Mouse (Mus musculus) bone marrow, adult 2 months (tissue): Measurements from ENCODE around the gene Pdzd3. TPM values are rescaled to one million over a fixed set of nuclear protein-coding genes. Genes with fewer than 3 reads are reported as not detected.

Source experiments
- H3K27ac ChIP-seq: fragments of 200-500 bp; 2 replicates; pipeline ENCODE4 v1.5.1; 2012; ENCODE audit warnings: low read depth, mild to moderate bottlenecking, control low read depth, inconsistent platforms, low read length; ENCODE audit not compliant: control insufficient read depth, poor library complexity, insufficient read depth
- H3K4me1 ChIP-seq: fragments of 200-500 bp; 2 replicates; pipeline ENCODE4 v1.6.1; 2011; ENCODE audit warnings: low read length; ENCODE audit not compliant: control insufficient read depth, insufficient read depth
- H3K4me3 ChIP-seq: fragments of 200-500 bp; replicated peaks from 2 replicates; pipeline ENCODE3; 2011; ENCODE audit warnings: mild to moderate bottlenecking, low read depth, low read length, control low read depth; ENCODE audit not compliant: control insufficient read depth
- CTCF ChIP-seq: fragments of 200-500 bp; IDR thresholded peaks from 2 replicates; pipeline ENCODE4 v1.5.1; 2011; ENCODE audit warnings: low read length, control low read depth; ENCODE audit not compliant: control insufficient read depth, insufficient read depth
- POLR2A ChIP-seq: fragments of 200-500 bp; IDR thresholded peaks from 2 replicates; pipeline ENCODE4 v1.6.1; 2011; ENCODE audit warnings: low read depth, mild to moderate bottlenecking, control low read depth, low read length, borderline replicate concordance; ENCODE audit not compliant: control insufficient read depth
- WGBS: fragments of 180-500 bp; shearing (Covaris S2); methylation state at CpG from one replicate; pipeline ENCODE4 v1.1.7; 2018; 5-methylcytosine and 5-hydroxymethylcytosine counted together
- polyA plus RNA-seq: library from polyadenylated mRNA; stranded (reverse); fragments of >200 nt; gene quantifications from 2 replicates; pipeline ENCODE4 v1.2.4, GENCODE M21; 2011; ENCODE audit warnings: low replicate concordance; ENCODE audit not compliant: missing spikeins, insufficient read depth, insufficient read length

The Pdzd3 gene
- polyA plus RNA-seq, 1 experiment: 7.3 TPM

DNA sequence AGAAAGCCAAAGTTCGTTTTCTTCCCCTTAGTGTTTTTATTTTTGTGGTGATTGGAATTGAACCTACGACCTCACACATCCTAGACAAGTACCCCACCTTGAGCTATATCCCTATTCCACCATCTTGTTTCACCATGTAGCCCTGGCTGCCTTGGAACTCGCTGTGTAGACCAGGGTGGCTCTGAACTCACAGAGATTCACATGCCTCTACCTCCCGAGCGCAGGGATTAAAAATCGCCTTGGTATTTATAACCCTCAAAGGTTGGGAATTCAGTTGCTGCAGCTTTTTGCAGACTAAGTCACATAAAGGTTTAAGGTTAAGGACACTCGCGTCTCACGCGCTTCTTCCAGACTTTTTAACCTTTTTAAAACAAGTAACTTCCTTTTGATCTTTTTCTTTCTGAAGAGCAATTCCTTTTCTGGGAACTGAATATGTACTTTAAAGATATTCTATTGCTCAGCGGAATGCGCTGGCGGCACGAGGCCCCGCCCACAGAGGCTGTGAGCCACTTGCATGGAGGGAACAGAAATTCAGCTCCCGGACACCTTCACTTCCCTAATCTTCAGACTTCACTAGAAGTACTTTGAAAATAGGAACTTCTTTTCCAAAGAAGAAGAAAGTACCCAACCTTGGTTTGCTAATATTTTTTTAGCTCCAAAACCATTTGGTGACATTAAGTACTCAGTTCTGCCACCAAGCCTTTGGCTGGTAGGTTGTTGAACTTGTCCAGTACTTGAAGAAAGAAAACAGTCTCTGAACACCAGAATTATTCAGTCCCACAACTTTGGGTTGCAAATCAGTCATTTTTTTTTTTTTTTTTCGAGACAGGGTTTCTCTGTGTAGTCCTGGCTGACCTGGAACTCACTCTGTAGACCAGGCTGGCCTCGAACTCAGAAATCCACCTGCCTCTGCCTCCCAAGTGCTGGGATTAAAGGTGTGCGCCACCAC is 16.5 kb downstream of the Pdzd3 start:
- H3K4me3 ChIP-seq: peak overlapping the region; percentile 58
- TF ChIP-seq POLR2A (no peak), CTCF (no peak)
- WGBS: 9% methylated on average over 19 of the region's 19 CpGs
- H3K27ac ChIP-seq: peak overlapping the region; percentile 95
- peaks cover 5% of the 10 kb centered on the region; the same call in 1 of the 2 replicates for H3K4me1 ChIP-seq

GRCm38 (mm10) chr9:44233802-44234478 is 17.3 kb downstream of the Pdzd3 start, which contains the start of gene Cbl:
Gene Cbl, minus strand, starts transcription at chr9:44234049.
- peaks cover 5% of the 10 kb centered on the region; the same call in 1 of the 2 replicates for H3K4me1 ChIP-seq
- H3K4me3 ChIP-seq: peak within 1 kb of the TSS; percentile 99
- TF ChIP-seq POLR2A: peak; percentile 47
- TF ChIP-seq CTCF: peak; percentile 95
- WGBS: under 1% methylated on average over 76 of the region's 76 CpGs
- peak within 1 kb of the TSS; percentile 95 for H3K27ac ChIP-seq

- under 1% methylated on average over 39 of the region's 40 CpGs for WGBS
- TF ChIP-seq CTCF (no peak), POLR2A (no peak)
- H3K4me1 ChIP-seq: peaks cover 5% of the 10 kb centered on the region; the same call in 1 of the 2 replicates
- peak overlapping the region; percentile 95 for H3K27ac ChIP-seq
- peak overlapping the region; percentile 99 for H3K4me3 ChIP-seq
Measured at GRCm38 (mm10) chr9:44233021-44233801, 18.1 kb downstream of the Pdzd3 start.

DNA sequence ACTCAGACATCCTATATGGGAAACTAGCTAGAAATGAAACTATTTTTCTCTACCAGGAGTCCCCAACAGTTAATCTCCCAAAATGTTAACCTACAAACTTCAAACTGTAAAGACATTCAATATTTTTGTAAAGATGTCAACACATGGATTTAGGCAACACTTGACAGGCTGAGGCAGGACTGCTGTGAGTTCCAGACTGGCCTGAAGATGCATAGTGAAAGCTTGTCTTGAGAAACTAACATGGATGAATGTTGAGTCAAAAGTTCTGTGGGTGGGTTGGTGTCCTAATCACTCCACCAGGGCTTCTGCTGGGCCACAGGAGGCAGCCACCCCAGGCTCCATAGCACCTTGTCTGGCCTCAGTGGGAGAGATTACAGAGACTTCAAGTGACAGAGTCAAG is 19.7 kb downstream of the Pdzd3 start:
- Histone ChIP-seq H3K27ac (peak overlapping the region; percentile 76), H3K4me3 (peak overlapping the region; percentile 29), H3K4me1 (peaks cover 5% of the 10 kb centered on the region; the same call in 1 of the 2 replicates)
- TF ChIP-seq POLR2A (no peak), CTCF (no peak)

DNA sequence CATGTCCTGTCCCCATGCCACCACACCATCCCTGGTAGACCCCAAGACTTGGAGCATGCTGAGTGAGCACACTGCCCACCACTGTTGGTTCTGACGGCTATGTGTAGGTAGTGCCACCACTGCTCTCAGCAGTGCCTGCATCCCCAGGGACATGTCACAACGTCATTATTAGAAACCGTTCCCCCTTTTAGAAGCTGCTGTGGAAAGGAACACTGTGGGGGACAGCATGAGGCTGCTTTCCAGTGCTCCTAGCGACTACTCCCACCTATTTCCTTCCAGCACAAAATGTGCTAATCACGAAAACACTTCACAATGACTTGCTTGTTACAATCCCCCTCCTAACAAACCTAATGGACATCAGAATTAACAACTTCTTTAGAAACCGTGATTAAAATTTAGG is 25.3 kb downstream of the Pdzd3 start:
- Histone ChIP-seq H3K27ac (no peak overlapping the region), H3K4me1 (peaks cover 5% of the 10 kb centered on the region), H3K4me3 (no peak overlapping the region)
- WGBS: 24% methylated on average over 6 of the region's 6 CpGs
- TF ChIP-seq CTCF: no peak
- no peak for TF ChIP-seq POLR2A

GRCm38 (mm10) chr9:44213538-44213937 is 37.7 kb downstream of the Pdzd3 start:
- no peak overlapping the region for H3K4me3 ChIP-seq
- H3K4me1 ChIP-seq: peaks cover 1% of the 10 kb centered on the region; the same call in 1 of the 2 replicates
- TF ChIP-seq CTCF (no peak), POLR2A (no peak)
- H3K27ac ChIP-seq: no peak overlapping the region; the same call in 1 of the 2 replicates
- 35% methylated on average over 14 of the region's 14 CpGs for WGBS

DNA sequence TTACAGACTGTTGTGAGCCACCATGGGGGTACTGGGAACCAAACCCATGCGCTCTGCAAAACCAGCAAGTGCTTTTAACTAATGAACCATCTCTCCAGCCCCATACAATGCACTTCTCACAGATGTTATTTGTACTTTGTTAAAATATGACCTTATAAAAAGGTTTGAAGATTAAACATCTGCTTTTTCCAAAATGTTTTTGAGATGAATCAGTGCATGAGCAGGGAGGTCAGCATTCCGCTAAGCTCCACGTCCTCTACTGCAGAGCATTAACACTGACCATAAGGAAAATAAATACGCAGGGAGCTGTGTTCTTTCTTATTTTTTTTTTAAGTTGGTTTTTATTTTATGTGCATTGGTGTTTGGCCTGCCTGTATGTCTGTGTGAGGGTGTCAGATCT is 38.9 kb downstream of the Pdzd3 start:
- Histone ChIP-seq H3K4me1 (peaks cover 3% of the 10 kb centered on the region; the same call in 1 of the 2 replicates), H3K4me3 (no peak overlapping the region), H3K27ac (no peak overlapping the region)
- whole genome bisulfite sequencing: 94% methylated on average over 4 of the region's 4 CpGs
- TF ChIP-seq CTCF (no peak), POLR2A (no peak)

GRCm38 (mm10) chr9:44209416-44209815 is 41.9 kb downstream of the Pdzd3 start:
- H3K4me3 ChIP-seq: no peak overlapping the region
- TF ChIP-seq CTCF (no peak), POLR2A (no peak)
- H3K27ac ChIP-seq: no peak overlapping the region
- 90% methylated on average over 4 of the region's 4 CpGs for WGBS
- peaks cover 3% of the 10 kb centered on the region; the same call in 1 of the 2 replicates for H3K4me1 ChIP-seq
